Mouse (Mus musculus): ENCODE measurements around the gene Taok1. TPM values are rescaled to one million over a fixed set of nuclear protein-coding genes. Genes with fewer than 3 reads are reported as not detected.

Taok1 gene
- polyA plus RNA-seq, 1 experiment from 2014 or later = 20.8 TPM

DNA sequence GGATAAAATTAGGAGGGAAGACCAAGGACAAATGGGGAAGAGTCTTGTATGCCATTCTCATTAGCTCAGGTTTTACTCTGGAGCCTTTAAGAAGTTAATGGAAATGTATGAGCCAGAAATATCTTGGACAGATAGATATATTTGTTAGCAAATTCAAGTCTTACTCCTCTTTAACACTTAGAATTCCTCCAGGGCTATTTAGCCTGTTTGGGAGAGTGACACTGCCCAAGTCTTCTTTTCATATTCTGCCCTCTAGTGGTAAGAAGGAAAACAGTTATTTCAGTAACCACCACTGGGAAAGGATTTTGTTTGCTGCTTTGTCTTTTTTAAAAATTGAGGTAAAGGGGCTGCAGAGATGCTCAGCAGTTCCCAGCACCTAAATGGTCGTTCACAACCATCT lies 21.9 kb upstream of the Taok1 start:
- Histone ChIP-seq H3K4me1 (ENCODE audit: control insufficient read depth in 2 of 2, insufficient read depth in 2 of 2, low read length in 2 of 2) (peaks cover 5 to 16% of the 10 kb centered on the region in 2 experiments; a peak in 3 of 4 replicates), H3K27ac (replicated peaks in 1 of 2; ENCODE audit: control insufficient read depth in 1 of 2, insufficient read depth in 1 of 2, low read depth in 2 of 2, low read length in 2 of 2) (no peak overlapping the region), H3K27me3 (ENCODE audit: control insufficient read depth, insufficient read depth, low read length) (no peaks in the 10 kb centered on the region), H3K4me3 (ENCODE audit: control insufficient read depth in 1 of 2, insufficient read depth in 1 of 2, low read depth in 1 of 2, low read length in 2 of 2) (no peak overlapping the region), H3K36me3 (ENCODE audit: control insufficient read depth, insufficient read depth, low read length) (no peaks in the 10 kb centered on the region), H3K9me3 (ENCODE audit: control insufficient read depth, low read length) (no peaks in the 10 kb centered on the region), H3K9ac (ENCODE audit: low read length) (no peak overlapping the region), H3K4me2 (ENCODE audit: low read length) (no peak overlapping the region)
- peak; percentile 37; the same call in 1 of the 2 replicates for ATAC-seq (ENCODE audit: insufficient number of reproducible peaks, insufficient read depth, low FRiP score, low read depth)
- WGBS = 0% methylated on average over 1 of the region's 1 CpGs

DNA sequence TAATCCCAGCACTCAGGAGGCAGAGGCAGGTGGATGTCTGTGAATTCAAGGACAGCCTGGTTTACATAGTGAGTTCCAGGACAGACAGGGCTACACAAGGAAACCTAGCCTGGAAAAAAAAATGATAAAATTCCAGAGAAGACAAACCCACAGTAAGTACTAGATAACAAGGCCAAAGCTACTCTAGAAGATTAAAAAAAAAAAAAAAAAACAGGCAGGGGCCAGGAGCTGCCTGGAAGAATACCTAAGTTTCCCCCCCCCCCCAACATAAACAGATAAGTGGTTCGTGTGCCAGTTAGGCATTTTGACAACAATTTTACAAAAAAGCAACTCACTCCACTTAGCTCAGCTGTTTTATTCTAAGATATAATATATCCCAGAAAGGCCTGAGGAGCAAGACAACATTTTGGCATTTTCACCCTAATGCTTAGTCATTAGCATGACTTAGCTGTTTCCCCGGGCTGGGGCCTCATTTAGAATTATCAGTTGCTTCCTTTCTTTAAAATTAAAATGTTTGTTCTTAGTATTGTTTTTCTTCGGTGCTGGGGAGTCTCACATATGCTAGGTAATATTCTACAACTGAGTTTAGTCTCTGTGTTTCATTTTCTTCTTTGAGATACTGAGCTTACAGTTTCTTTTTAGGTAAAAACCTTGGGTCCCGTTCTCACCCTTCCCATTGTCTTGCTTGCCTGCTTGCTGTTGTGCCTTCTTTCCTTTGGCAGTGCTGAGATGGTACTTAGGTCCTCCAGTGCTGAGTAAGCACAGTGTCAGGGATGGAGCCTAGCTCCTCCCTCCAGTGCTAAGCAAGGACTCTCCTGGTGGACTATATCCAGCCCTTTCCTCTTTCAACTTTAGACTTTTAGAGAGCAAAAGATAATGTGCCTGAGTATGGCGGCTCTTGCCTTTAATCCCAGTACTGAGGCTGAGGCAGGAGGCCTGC lies 19.3 kb upstream of the Taok1 start:
- no peaks in the 10 kb centered on the region for H3K9me3 ChIP-seq (ENCODE audit: control insufficient read depth, low read length)
- no peaks in the 10 kb centered on the region for H3K27me3 ChIP-seq (ENCODE audit: control insufficient read depth, insufficient read depth, low read length)
- H3K4me1 ChIP-seq (ENCODE audit: control insufficient read depth in 2 of 2, insufficient read depth in 2 of 2, low read length in 2 of 2) = peaks cover 5 to 17% of the 10 kb centered on the region in 2 experiments; a peak in 3 of 4 replicates
- no peaks in the 10 kb centered on the region for H3K36me3 ChIP-seq (ENCODE audit: control insufficient read depth, insufficient read depth, low read length)
- no peak overlapping the region for H3K27ac ChIP-seq (replicated peaks in 1 of 2; ENCODE audit: control insufficient read depth in 1 of 2, insufficient read depth in 1 of 2, low read depth in 2 of 2, low read length in 2 of 2)
- 59% methylated on average over 5 of the region's 5 CpGs for WGBS
- no peak overlapping the region for H3K9ac ChIP-seq (ENCODE audit: low read length)
- H3K4me3 ChIP-seq (ENCODE audit: control insufficient read depth in 1 of 2, insufficient read depth in 1 of 2, low read depth in 1 of 2, low read length in 2 of 2) = no peak overlapping the region
- ATAC-seq (ENCODE audit: insufficient number of reproducible peaks, insufficient read depth, low FRiP score, low read depth) = no peak
- no peak overlapping the region for H3K4me2 ChIP-seq (ENCODE audit: low read length)

DNA sequence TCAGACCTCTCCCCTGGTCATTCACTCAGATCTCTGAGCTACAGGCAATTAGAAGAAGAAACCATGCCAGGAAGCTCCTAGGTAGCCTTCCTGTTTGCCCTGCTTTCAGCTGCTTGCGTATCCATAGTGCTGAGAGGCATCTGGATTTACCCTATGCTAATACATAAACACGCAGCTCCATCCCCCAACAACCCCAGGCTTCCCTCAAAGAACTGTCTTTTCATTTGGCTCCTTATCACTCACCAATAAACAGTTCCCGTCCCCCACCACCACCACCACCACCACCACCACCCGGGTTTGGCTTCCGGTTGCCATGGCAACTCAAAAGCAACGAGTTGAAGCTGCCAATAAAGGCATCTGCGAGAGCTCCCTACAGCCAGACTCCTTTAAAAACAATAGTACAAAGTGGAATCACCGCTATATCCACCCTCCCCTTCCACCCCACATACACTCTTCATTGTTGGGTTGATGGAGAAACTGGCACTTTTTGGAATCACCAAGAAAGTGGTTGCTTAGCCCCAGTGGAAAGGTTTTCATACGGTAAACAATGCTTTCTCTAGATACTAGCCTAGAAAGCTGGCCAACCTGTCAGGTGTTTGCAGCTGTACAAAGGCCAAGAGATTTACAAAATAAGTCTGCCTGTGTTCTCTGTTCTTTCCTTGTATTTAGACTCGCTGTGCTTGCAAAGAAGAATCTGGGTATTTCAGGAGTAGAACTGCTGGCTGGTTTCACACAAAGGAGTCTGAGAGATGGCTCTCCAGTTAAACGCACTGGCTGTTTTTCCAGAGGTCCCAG lies 17.6 kb upstream of the Taok1 start:
- peak overlapping the region; percentile 50 for H3K9ac ChIP-seq (ENCODE audit: low read length)
- H3K4me3 ChIP-seq (ENCODE audit: control insufficient read depth in 1 of 2, insufficient read depth in 1 of 2, low read depth in 1 of 2, low read length in 2 of 2) = peak overlapping the region; percentile 34 to 40
- H3K36me3 ChIP-seq (ENCODE audit: control insufficient read depth, insufficient read depth, low read length) = no peaks in the 10 kb centered on the region
- no peak overlapping the region for H3K27ac ChIP-seq (replicated peaks in 1 of 2; ENCODE audit: control insufficient read depth in 1 of 2, insufficient read depth in 1 of 2, low read depth in 2 of 2, low read length in 2 of 2)
- 14% methylated on average over 11 of the region's 11 CpGs for WGBS
- no peaks in the 10 kb centered on the region for H3K27me3 ChIP-seq (ENCODE audit: control insufficient read depth, insufficient read depth, low read length)
- no peaks in the 10 kb centered on the region for H3K9me3 ChIP-seq (ENCODE audit: control insufficient read depth, low read length)
- H3K4me2 ChIP-seq (ENCODE audit: low read length) = peak overlapping the region; percentile 96
- ATAC-seq (ENCODE audit: insufficient number of reproducible peaks, insufficient read depth, low FRiP score, low read depth) = no peak
- H3K4me1 ChIP-seq (ENCODE audit: control insufficient read depth in 2 of 2, insufficient read depth in 2 of 2, low read length in 2 of 2) = peaks cover 5 to 17% of the 10 kb centered on the region in 2 experiments; a peak in 3 of 4 replicates

DNA sequence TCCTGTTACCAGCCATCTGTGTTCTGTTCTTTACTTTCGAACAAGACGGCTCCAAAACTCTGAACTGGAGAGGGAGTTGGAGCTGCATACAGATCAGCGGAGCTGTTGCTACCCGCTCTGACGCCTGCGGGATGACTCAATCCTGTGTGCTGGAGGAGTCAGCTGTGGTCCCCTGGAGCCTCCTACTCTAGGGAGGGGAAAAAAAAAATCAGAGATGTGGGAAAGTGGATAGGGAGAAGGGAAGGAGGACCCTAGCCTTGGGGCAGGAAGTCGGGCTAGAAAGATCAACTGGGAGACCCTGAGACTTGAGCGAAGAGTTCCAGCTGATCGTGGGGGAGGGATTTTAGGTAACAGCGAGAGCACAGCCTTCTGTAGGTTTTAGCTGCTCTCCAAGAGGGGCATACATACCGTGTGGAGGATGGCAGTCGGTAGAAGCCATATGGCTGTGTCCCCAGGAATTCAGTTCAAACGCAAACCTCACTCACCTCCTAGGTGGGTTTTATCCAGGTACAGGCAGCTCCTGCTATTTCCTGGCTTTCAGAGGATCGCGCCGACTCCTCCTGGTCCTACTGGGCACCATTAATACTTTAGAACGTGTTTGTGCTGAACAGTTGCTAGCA lies 16.9 kb upstream of the Taok1 start:
- Histone ChIP-seq H3K27me3 (ENCODE audit: control insufficient read depth, insufficient read depth, low read length) (no peaks in the 10 kb centered on the region), H3K4me2 (ENCODE audit: low read length) (peak overlapping the region; percentile 96), H3K4me1 (ENCODE audit: control insufficient read depth in 2 of 2, insufficient read depth in 2 of 2, low read length in 2 of 2) (peaks cover 5 to 17% of the 10 kb centered on the region in 2 experiments; a peak in 3 of 4 replicates), H3K4me3 (ENCODE audit: control insufficient read depth in 1 of 2, insufficient read depth in 1 of 2, low read depth in 1 of 2, low read length in 2 of 2) (peak overlapping the region; percentile 34 to 40), H3K36me3 (ENCODE audit: control insufficient read depth, insufficient read depth, low read length) (no peaks in the 10 kb centered on the region), H3K9ac (ENCODE audit: low read length) (peak overlapping the region; percentile 50), H3K27ac (replicated peaks in 1 of 2; ENCODE audit: control insufficient read depth in 1 of 2, insufficient read depth in 1 of 2, low read depth in 2 of 2, low read length in 2 of 2) (no peak overlapping the region), H3K9me3 (ENCODE audit: control insufficient read depth, low read length) (no peaks in the 10 kb centered on the region)
- ATAC-seq (ENCODE audit: insufficient number of reproducible peaks, insufficient read depth, low FRiP score, low read depth) = no peak; the same call in 1 of the 2 replicates
- WGBS = under 1% methylated on average over 17 of the region's 17 CpGs

DNA sequence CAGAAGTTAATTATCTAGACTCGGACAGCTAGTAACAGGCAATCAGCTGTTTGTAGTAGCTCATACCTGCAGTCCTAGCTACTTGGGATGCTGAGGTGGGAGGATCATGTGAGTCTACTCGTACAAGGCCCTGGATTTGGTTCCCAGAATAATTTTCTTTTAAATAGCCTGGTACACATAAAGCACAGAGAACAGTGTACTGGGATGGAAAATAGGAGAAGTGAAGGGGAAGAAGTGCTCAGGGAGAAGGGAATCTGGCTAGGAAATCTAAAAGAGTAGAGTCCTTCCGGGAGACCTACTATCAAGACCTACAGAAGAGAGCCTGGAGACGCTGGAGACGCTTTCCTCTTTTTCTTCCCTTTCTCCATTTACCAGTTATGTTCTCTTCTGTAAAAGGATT lies 16.4 kb upstream of the Taok1 start:
- ATAC-seq (ENCODE audit: insufficient number of reproducible peaks, insufficient read depth, low FRiP score, low read depth) = no peak
- Histone ChIP-seq H3K4me2 (ENCODE audit: low read length) (peak overlapping the region; percentile 96), H3K36me3 (ENCODE audit: control insufficient read depth, insufficient read depth, low read length) (no peaks in the 10 kb centered on the region), H3K4me3 (ENCODE audit: control insufficient read depth in 1 of 2, insufficient read depth in 1 of 2, low read depth in 1 of 2, low read length in 2 of 2) (peak overlapping the region; percentile 34 to 40; a peak in 3 of 4 replicates), H3K27me3 (ENCODE audit: control insufficient read depth, insufficient read depth, low read length) (no peaks in the 10 kb centered on the region), H3K9me3 (ENCODE audit: control insufficient read depth, low read length) (no peaks in the 10 kb centered on the region), H3K27ac (replicated peaks in 1 of 2; ENCODE audit: control insufficient read depth in 1 of 2, insufficient read depth in 1 of 2, low read depth in 2 of 2, low read length in 2 of 2) (no peak overlapping the region), H3K9ac (ENCODE audit: low read length) (peak overlapping the region; percentile 50), H3K4me1 (ENCODE audit: control insufficient read depth in 2 of 2, insufficient read depth in 2 of 2, low read length in 2 of 2) (peaks cover 5 to 13% of the 10 kb centered on the region in 2 experiments; a peak in 3 of 4 replicates)
- 32% methylated on average over 5 of the region's 5 CpGs for WGBS

DNA sequence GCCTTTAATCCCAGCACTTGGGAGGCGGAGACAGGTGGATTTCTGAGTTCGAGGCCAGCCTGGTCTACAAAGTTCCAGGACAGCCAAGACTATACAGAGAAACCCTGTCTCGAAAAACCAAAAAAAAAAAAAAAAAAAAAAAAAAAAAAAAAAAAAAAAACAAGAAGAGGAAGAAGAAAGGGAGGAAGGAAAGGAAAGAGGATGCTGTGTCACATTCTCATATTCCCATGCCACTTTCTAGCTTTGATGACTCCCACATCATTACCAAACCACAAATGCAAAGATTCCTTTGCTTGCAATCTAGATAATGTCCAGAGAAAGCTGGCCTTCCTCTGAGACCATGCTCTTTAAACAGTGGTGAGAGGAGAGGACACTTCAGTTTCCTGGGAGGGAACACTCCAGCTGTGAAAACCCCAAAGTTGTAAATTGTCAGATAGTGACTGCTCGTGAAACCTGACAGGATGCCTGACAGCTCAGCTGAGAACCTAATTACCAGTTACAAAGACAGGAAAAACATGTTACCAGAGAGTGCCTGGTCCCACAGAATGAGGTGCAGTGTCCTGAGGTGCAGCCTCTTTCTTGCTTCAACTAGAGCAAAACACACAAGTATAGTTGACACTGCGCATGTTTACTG lies 14.4 kb upstream of the Taok1 start:
- no peak overlapping the region for H3K27ac ChIP-seq (replicated peaks in 1 of 2; ENCODE audit: control insufficient read depth in 1 of 2, insufficient read depth in 1 of 2, low read depth in 2 of 2, low read length in 2 of 2)
- no peaks in the 10 kb centered on the region for H3K36me3 ChIP-seq (ENCODE audit: control insufficient read depth, insufficient read depth, low read length)
- H3K9ac ChIP-seq (ENCODE audit: low read length) = no peak overlapping the region
- no peak overlapping the region for H3K4me3 ChIP-seq (ENCODE audit: control insufficient read depth in 1 of 2, insufficient read depth in 1 of 2, low read depth in 1 of 2, low read length in 2 of 2)
- H3K4me2 ChIP-seq (ENCODE audit: low read length) = no peak overlapping the region
- no peaks in the 10 kb centered on the region for H3K27me3 ChIP-seq (ENCODE audit: control insufficient read depth, insufficient read depth, low read length)
- WGBS = 57% methylated on average over 5 of the region's 5 CpGs
- H3K4me1 ChIP-seq (ENCODE audit: control insufficient read depth in 2 of 2, insufficient read depth in 2 of 2, low read length in 2 of 2) = peaks cover 5 to 13% of the 10 kb centered on the region in 2 experiments; a peak in 3 of 4 replicates
- ATAC-seq (ENCODE audit: insufficient number of reproducible peaks, insufficient read depth, low FRiP score, low read depth) = no peak
- no peaks in the 10 kb centered on the region for H3K9me3 ChIP-seq (ENCODE audit: control insufficient read depth, low read length)
